Mouse (Mus musculus) kidney, postnatal 10 days (tissue): ENCODE data around the gene Syt7.

Experiments used
- DNase-seq: peaks from one replicate; pipeline ENCODE4 v3.0.0; 2021; ENCODE audit warnings: mixed read lengths

The Syt7 gene

GRCm38 (mm10) chr19:10425484-10426270 lies 36.8 kb downstream of the Syt7 start:
- DNase-seq, result peak; percentile 30

GRCm38 (mm10) chr19:10426312-10426711 lies 37.4 kb downstream of the Syt7 start:
- peak; percentile 52 for DNase-seq

GRCm38 (mm10) chr19:10426793-10427192 lies 37.9 kb downstream of the Syt7 start:
- DNase-seq, result no peak

- DNase-seq, result peak; percentile 53
These were observed 38.5 kb downstream of the Syt7 start for GRCm38 (mm10) chr19:10427431-10427830.

- no peak for DNase-seq
These were observed 40.5 kb downstream of the Syt7 start for GRCm38 (mm10) chr19:10429371-10429770.

GRCm38 (mm10) chr19:10431410-10431809 lies 42.5 kb downstream of the Syt7 start:
- DNase-seq, result no peak

- no peak for DNase-seq
These were observed 43.0 kb downstream of the Syt7 start for GRCm38 (mm10) chr19:10431841-10432240.

GRCm38 (mm10) chr19:10433225-10433624 lies 44.3 kb downstream of the Syt7 start:
- no peak for DNase-seq

GRCm38 (mm10) chr19:10433879-10434540 lies 45.1 kb downstream of the Syt7 start:
- no peak for DNase-seq

- DNase-seq, result no peak
These were observed 46.0 kb downstream of the Syt7 start for GRCm38 (mm10) chr19:10434927-10435326.

- DNase-seq, result peak; percentile 80
These were observed 47.0 kb downstream of the Syt7 start for GRCm38 (mm10) chr19:10435908-10436307.

GRCm38 (mm10) chr19:10436726-10437125 lies 47.8 kb downstream of the Syt7 start:
- DNase-seq, result no peak

- no peak for DNase-seq
These were observed 48.6 kb downstream of the Syt7 start for GRCm38 (mm10) chr19:10437521-10437920.

- DNase-seq, result no peak
These were observed 55.9 kb downstream of the Syt7 start for GRCm38 (mm10) chr19:10444685-10445369.

- no peak for DNase-seq
These were observed 59.4 kb downstream of the Syt7 start for GRCm38 (mm10) chr19:10448275-10448674.

GRCm38 (mm10) chr19:10449190-10449589 lies 60.3 kb downstream of the Syt7 start:
- DNase-seq, result no peak

- DNase-seq, result peak; percentile 88
These were observed 60.8 kb downstream of the Syt7 start for GRCm38 (mm10) chr19:10449708-10450107.

- peak; percentile 37 for DNase-seq
These were observed 66.0 kb downstream of the Syt7 start for GRCm38 (mm10) chr19:10454718-10455436.

- no peak for DNase-seq
These were observed 66.5 kb downstream of the Syt7 start for GRCm38 (mm10) chr19:10455437-10455806.

- peak; percentile 82 for DNase-seq
These were observed 68.0 kb downstream of the Syt7 start, which contains the start of gene Lrrc10b for GRCm38 (mm10) chr19:10456752-10457483. TSS of gene Lrrc10b (minus strand) at chr19:10457473.

- peak; percentile 88 for DNase-seq
These were observed 68.6 kb downstream of the Syt7 start for GRCm38 (mm10) chr19:10457484-10457800.

GRCm38 (mm10) chr19:10458096-10458495 lies 69.2 kb downstream of the Syt7 start:
- DNase-seq, result peak; percentile 68
